ENCODE assay signal across 25 mouse cellular contexts in genomic region chr12:59228401-59228800, GRCm38 (mm10). TPM values are rescaled to one million over a fixed set of nuclear protein-coding genes. Genes with fewer than 3 reads are reported as not detected.
DNase-seq lines count a peak whose midpoint lies in the region; ATAC-seq lines count a peak whose summit lies in the region.
"Had no signal": no experiment of that assay in that cellular context is flagged by ENCODE, and none has a peak within 500 bp of the region (broad histone marks: within the 10 kb centered on the region; RNA-seq: fewer than 3 reads in every experiment).

No protein-coding gene starts in this region.

- H3K27ac ChIP-seq in midbrain, embryonic 11.5 days (ENCODE audit: low read depth, low read length): no peak overlapping the region
- H3K27ac ChIP-seq in midbrain, embryonic 10.5 days (replicated peaks): no peak overlapping the region
- no peak overlapping the region for H3K27ac ChIP-seq in kidney, embryonic 16.5 days (ENCODE audit: low read length)
- H3K27ac ChIP-seq: heart, embryonic 10.5 days; hindbrain, embryonic 14.5 days; limb, embryonic 13.5 days; liver, embryonic 12.5 days; midbrain, embryonic 12.5 days; stomach, postnatal 0 days had no signal

- H3K4me1 ChIP-seq in midbrain, embryonic 11.5 days (ENCODE audit: control insufficient read depth, insufficient read depth, low read length): no peaks in the 10 kb centered on the region
- no peaks in the 10 kb centered on the region for H3K4me1 ChIP-seq in midbrain, embryonic 10.5 days
- H3K4me1 ChIP-seq in kidney, embryonic 16.5 days (ENCODE audit: insufficient read depth, low read length): no peaks in the 10 kb centered on the region
- H3K4me1 ChIP-seq: heart, embryonic 10.5 days; limb, embryonic 13.5 days; liver, embryonic 12.5 days; midbrain, embryonic 12.5 days had no signal

- ATAC-seq in midbrain, embryonic 11.5 days (ENCODE audit: low FRiP score): no peak
- no peak for ATAC-seq in kidney, embryonic 16.5 days (ENCODE audit: low FRiP score, low TSS enrichment)
- ATAC-seq in monocyte, adult 5-6 weeks (replicated peaks; ENCODE audit: insufficient number of reproducible peaks, low FRiP score, low TSS enrichment, poor library complexity, severe bottlenecking): no peak
- ATAC-seq: forebrain, embryonic 16.5 days; liver, embryonic 12.5 days; Patski had no signal

- no peak overlapping the region for H3K4me2 ChIP-seq in midbrain, embryonic 11.5 days
- no peak overlapping the region for H3K4me2 ChIP-seq in kidney, embryonic 16.5 days (replicated peaks; ENCODE audit: low read depth, low read length)
- H3K4me2 ChIP-seq: hindbrain, embryonic 14.5 days; limb, embryonic 13.5 days; liver, embryonic 12.5 days; midbrain, embryonic 12.5 days had no signal

- WGBS in midbrain, embryonic 11.5 days: 88% methylated on average over 5 of the region's 5 CpGs
- 94% methylated on average over 5 of the region's 5 CpGs for WGBS in midbrain, embryonic 10.5 days
- 88% methylated on average over 5 of the region's 5 CpGs for WGBS in kidney, embryonic 16.5 days

- peak; percentile 62 to 77 for DNase-seq in frontal cortex, adult 2 months (ENCODE audit: extremely low spot score in 1 of 2, low spot score in 1 of 2)
- no peak for DNase-seq in frontal cortex, postnatal 14 days (ENCODE audit: low spot score in 2 of 2)
- DNase-seq in midbrain, embryonic 11.5 days (ENCODE audit: low spot score, missing footprints): peak; percentile 41
- DNase-seq in midbrain, embryonic 10.5 days (ENCODE audit: low spot score): no peak
- peak; percentile 73 for DNase-seq in layer of hippocampus, adult 9-11 months
- peak; percentile 45 to 91 for DNase-seq in left cerebral cortex, postnatal 25 days (ENCODE audit: low spot score in 2 of 2)
- DNase-seq: adrenal gland, adult 8-10 months; cerebellum, adult 9-10 months; heart, postnatal 4 days; kidney, adult 2 months; kidney, postnatal 10 days; lung, adult 18-20 months; lung, postnatal 10 days had no signal

- H3K4me3 ChIP-seq in midbrain, embryonic 11.5 days (ENCODE audit: low read depth, low read length): no peak overlapping the region
- no peak overlapping the region for H3K4me3 ChIP-seq in midbrain, embryonic 10.5 days
- H3K4me3 ChIP-seq in kidney, embryonic 16.5 days (ENCODE audit: low read length): no peak overlapping the region
- H3K4me3 ChIP-seq: heart, embryonic 10.5 days; limb, embryonic 13.5 days; liver, embryonic 12.5 days; midbrain, embryonic 12.5 days had no signal

- H3K36me3 ChIP-seq in midbrain, embryonic 11.5 days (ENCODE audit: control insufficient read depth, insufficient read depth, low read length): no peaks in the 10 kb centered on the region
- H3K36me3 ChIP-seq in midbrain, embryonic 10.5 days: no peaks in the 10 kb centered on the region
- H3K36me3 ChIP-seq in kidney, embryonic 16.5 days (ENCODE audit: insufficient read depth, low read length): no peaks in the 10 kb centered on the region
- H3K36me3 ChIP-seq: G1E; heart, embryonic 10.5 days; limb, embryonic 13.5 days; liver, embryonic 12.5 days; midbrain, embryonic 12.5 days had no signal

- no peak overlapping the region for H3K9ac ChIP-seq in midbrain, embryonic 11.5 days (ENCODE audit: low read length)
- no peak overlapping the region for H3K9ac ChIP-seq in kidney, embryonic 16.5 days (replicated peaks; ENCODE audit: low read length)
- H3K9ac ChIP-seq: hindbrain, embryonic 14.5 days; limb, embryonic 13.5 days; liver, embryonic 12.5 days; midbrain, embryonic 12.5 days had no signal

- intact Hi-C loops in left cerebral cortex, postnatal 25 days (cut with DNase I): no loop called here

- H3K9me3 ChIP-seq in midbrain, embryonic 11.5 days (ENCODE audit: control insufficient read depth, low read length): no peaks in the 10 kb centered on the region
- no peaks in the 10 kb centered on the region for H3K9me3 ChIP-seq in midbrain, embryonic 10.5 days (replicated peaks)
- H3K9me3 ChIP-seq in kidney, embryonic 16.5 days (ENCODE audit: low read length): no peaks in the 10 kb centered on the region
- H3K9me3 ChIP-seq: G1E; heart, embryonic 10.5 days; limb, embryonic 13.5 days; liver, embryonic 12.5 days; midbrain, embryonic 12.5 days had no signal

- no peaks in the 10 kb centered on the region for H3K27me3 ChIP-seq in midbrain, embryonic 11.5 days (ENCODE audit: control insufficient read depth, insufficient read depth, low read length)
- H3K27me3 ChIP-seq in midbrain, embryonic 10.5 days (ENCODE audit: low read depth, poor library complexity, severe bottlenecking): no peaks in the 10 kb centered on the region
- no peaks in the 10 kb centered on the region for H3K27me3 ChIP-seq in kidney, embryonic 16.5 days (ENCODE audit: insufficient read depth, low read length)
- H3K27me3 ChIP-seq: CH12.LX; limb, embryonic 13.5 days; liver, embryonic 12.5 days; midbrain, embryonic 12.5 days had no signal

RNA-seq across cellular contexts. Expression of gene Fbxo33, which starts 8.9 kb away (rescaled TPM):
- 30.8 and 32.4 TPM in 2 replicates for polyA plus RNA-seq in frontal cortex, adult 2 months (2012; rRNA removed)
- polyA plus RNA-seq in midbrain, embryonic 11.5 days (2014; fragmentation: Nextera tagmentation; extraction: Ambion mirVana): 9.9 and 10.1 TPM in 2 replicates
- 5.4 and 6.4 TPM in 2 replicates for polyA plus RNA-seq in midbrain, embryonic 10.5 days (2016; fragmentation: Nextera tagmentation; extraction: Ambion mirVana)
- 10 to 100 TPM; 65.3 to 66.0 TPM for total RNA-seq in left cerebral cortex, postnatal 25 days (2021)
- polyA plus RNA-seq in kidney, embryonic 16.5 days (2015; fragmentation: Nextera tagmentation; extraction: Ambion mirVana): 4.5 and 6.4 TPM in 2 replicates
- 49.2 to 104 TPM (median 82.1 TPM) in 3 replicates for total RNA-seq in monocyte, adult 5-6 weeks (2017)

Comparison
In these comparisons a context has a peak if more than half of its experiments do, and no peak if none do; other contexts are left out.
1. DNase-seq: peak in frontal cortex, adult 2 months (2 of 2), midbrain, embryonic 11.5 days (single experiment), layer of hippocampus, adult 9-11 months (single experiment) and left cerebral cortex, postnatal 25 days (2 of 2); none in frontal cortex, postnatal 14 days (0 of 2) and midbrain, embryonic 10.5 days (single experiment).